Mouse (Mus musculus) heart, postnatal 0 days (tissue): ENCODE measurements at regions not wholly inside any gene's neighbourhood (a gene's known extent, or its start where the extent isn't known, plus 50 kb on each side); places are given as distances from the start of the nearest gene placed in this dataset.
A peak's percentile ranks its signal among the peaks of the same experiment; 100 is the strongest.

ENCODE experiments used
- ATAC-seq: fragments of 200-750 bp; cut with Nextera tagmentation; 2 replicates; pipeline ENCODE4 v1.8.0; 2017; ENCODE audit warnings: low read depth, moderate number of reproducible peaks, moderate library complexity; ENCODE audit not compliant: insufficient read depth
- DNase-seq: peaks from one replicate; pipeline ENCODE4 v3.0.0-alpha.2; 2016; ENCODE audit warnings: low spot score
- H3K27ac ChIP-seq: fragments of 300-500 bp; sonication (generic); 2 replicates; pipeline ENCODE4 v1.5.1; 2014; ENCODE audit warnings: low read depth, mild to moderate bottlenecking
- H3K27me3 ChIP-seq: fragments of 300-500 bp; sonication (generic); 2 replicates; pipeline ENCODE4 v1.6.1; 2014; ENCODE audit warnings: low read length, mixed read lengths; ENCODE audit not compliant: control insufficient read depth, insufficient read depth
- H3K36me3 ChIP-seq: fragments of 300-500 bp; sonication (generic); replicated peaks from 2 replicates; pipeline ENCODE4 v1.6.1; 2014; ENCODE audit warnings: low read length, mixed read lengths; ENCODE audit not compliant: control insufficient read depth, insufficient read depth
- H3K4me1 ChIP-seq: fragments of 300-500 bp; sonication (generic); 2 replicates; pipeline ENCODE4 v1.6.1; 2014; ENCODE audit warnings: antibody characterized with exemption; ENCODE audit not compliant: control insufficient read depth, insufficient read depth
- H3K4me2 ChIP-seq: fragments of 300-500 bp; sonication (generic); 2 replicates; pipeline ENCODE4 v1.6.1; 2014; ENCODE audit warnings: low read depth, mild to moderate bottlenecking, low read length, moderate library complexity
- H3K4me3 ChIP-seq: fragments of 300-500 bp; sonication (generic); 2 replicates; pipeline ENCODE4 v1.5.1; 2014; ENCODE audit warnings: low read depth, low read length
- H3K9ac ChIP-seq: fragments of 300-500 bp; sonication (generic); replicated peaks from 2 replicates; pipeline ENCODE4 v1.6.1; 2014; ENCODE audit warnings: low read depth, low read length, mixed read lengths
- H3K9me3 ChIP-seq: fragments of 300-500 bp; sonication (generic); replicated peaks from 2 replicates; pipeline ENCODE4 v1.6.1; 2016; ENCODE audit warnings: low read length; ENCODE audit not compliant: control insufficient read depth
- CTCF ChIP-seq: IDR thresholded peaks from 2 replicates; pipeline ENCODE4 v1.5.1; 2016; ENCODE audit warnings: antibody characterized with exemption, control low read depth, low read depth
- EP300 ChIP-seq: IDR thresholded peaks from 2 replicates; pipeline ENCODE4 v1.6.1; 2016; ENCODE audit warnings: antibody characterized with exemption, low read depth
- WGBS: fragments of 180-500 bp; shearing (Covaris S2); extraction: QIAGEN DNeasy Blood & Tissue Kit; methylation state at CpG from one replicate; pipeline ENCODE4 v1.1.7; 2014; 5-methylcytosine and 5-hydroxymethylcytosine counted together

DNA sequence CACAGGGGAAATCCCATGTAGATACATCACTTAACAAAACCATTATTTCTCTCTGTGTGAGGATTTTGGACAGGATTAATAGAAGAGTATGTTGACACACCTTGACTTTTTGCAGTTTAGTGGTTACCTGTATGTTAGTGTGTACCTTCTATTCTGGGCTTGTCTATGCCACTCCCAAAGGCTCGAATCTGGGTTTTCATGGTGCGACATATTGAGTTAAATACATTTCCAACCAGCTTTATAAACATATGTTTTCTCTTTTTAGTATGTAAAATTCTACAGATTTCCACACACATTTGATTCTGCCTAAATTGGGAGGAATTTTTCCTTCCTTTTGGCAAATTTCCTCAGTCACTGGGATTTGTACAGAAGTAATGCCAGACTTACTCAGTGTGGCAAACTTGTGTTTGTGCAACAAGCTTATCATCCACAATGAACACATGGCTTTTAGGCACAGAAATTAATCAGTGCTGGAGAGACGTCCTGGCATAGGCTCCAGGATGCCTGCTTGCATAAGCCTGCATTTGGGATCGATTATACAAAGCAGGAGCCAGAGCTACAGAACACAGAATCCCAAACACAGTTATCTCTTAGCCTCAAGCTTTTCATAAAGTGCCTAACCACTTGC is 204.3 kb downstream of the Ptn start:
- 57% methylated on average over 4 of the region's 4 CpGs for WGBS
- Histone ChIP-seq H3K4me2 (no peak overlapping the region), H3K4me1 (0 out of 2 replicates have a peak, but pooled peaks cover 8% of the 10 kb centered on the region), H3K4me3 (no peak overlapping the region), H3K36me3 (no peaks in the 10 kb centered on the region), H3K27me3 (no peaks in the 10 kb centered on the region), H3K9ac (no peak overlapping the region), H3K9me3 (no peaks in the 10 kb centered on the region), H3K27ac (no peak overlapping the region)
- TF ChIP-seq CTCF: no peak
- TF ChIP-seq EP300: no peak
- ATAC-seq (no peak), DNase-seq (no peak)

DNA sequence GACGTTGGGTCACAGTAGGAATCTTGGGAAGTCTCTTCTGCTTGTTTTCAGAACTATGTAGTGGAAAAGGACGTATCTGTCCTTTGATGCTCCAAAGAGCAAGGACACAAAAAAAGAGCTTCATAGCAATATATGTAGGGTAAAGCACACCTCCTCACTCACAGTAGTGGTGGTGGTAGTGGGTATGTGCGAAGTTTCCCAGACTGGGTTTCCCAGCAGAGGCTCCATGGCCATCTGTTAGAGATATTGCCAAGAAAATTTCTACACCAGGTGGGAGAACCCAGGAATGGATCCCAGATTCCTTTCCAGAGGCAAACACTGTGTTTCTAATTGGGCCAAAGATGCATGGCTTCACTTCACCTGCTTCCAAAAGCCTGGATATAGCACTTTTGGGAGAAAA is 205.2 kb downstream of the Ptn start:
- TF ChIP-seq EP300 (no peak), CTCF (no peak)
- Histone ChIP-seq H3K4me2 (no peak overlapping the region), H3K4me1 (0 out of 2 replicates have a peak, but pooled peaks cover 7% of the 10 kb centered on the region), H3K27me3 (no peaks in the 10 kb centered on the region), H3K27ac (no peak overlapping the region), H3K9me3 (no peaks in the 10 kb centered on the region), H3K9ac (no peak overlapping the region), H3K4me3 (no peak overlapping the region), H3K36me3 (no peaks in the 10 kb centered on the region)
- DNase-seq: no peak
- no peak for ATAC-seq
- 76% methylated on average over 3 of the region's 3 CpGs for WGBS

DNA sequence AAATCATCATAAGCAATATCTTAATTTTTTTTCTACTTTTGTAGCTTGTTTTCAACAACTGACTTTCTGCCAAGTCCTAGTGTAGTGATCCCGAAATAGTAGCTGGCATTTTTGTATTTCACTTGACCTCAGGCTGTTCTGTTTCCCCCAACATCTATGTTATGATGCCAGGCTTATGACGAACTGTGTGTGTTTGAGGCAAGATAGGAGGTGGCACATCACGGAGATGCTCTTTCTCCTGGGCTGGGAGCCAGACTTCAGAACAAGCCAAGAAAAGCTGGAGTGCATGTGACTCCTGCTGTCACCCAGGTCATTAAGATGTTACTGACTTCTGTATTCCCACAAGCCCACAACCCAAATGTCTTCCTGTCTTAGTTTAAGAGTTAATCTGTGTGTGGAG is 208.7 kb downstream of the Chrm2 start:
- 15% methylated on average over 3 of the region's 3 CpGs for WGBS
- Histone ChIP-seq H3K27ac (peak overlapping the region; percentile 59), H3K4me3 (no peak overlapping the region), H3K27me3 (no peaks in the 10 kb centered on the region), H3K4me2 (no peak overlapping the region), H3K36me3 (no peaks in the 10 kb centered on the region), H3K9ac (no peak overlapping the region), H3K9me3 (no peaks in the 10 kb centered on the region), H3K4me1 (peaks cover 8% of the 10 kb centered on the region)
- peak; percentile 62 for DNase-seq
- TF ChIP-seq EP300 (peak; percentile 74), CTCF (no peak)
- ATAC-seq: peak; percentile 67; the same call in 1 of the 2 replicates

DNA sequence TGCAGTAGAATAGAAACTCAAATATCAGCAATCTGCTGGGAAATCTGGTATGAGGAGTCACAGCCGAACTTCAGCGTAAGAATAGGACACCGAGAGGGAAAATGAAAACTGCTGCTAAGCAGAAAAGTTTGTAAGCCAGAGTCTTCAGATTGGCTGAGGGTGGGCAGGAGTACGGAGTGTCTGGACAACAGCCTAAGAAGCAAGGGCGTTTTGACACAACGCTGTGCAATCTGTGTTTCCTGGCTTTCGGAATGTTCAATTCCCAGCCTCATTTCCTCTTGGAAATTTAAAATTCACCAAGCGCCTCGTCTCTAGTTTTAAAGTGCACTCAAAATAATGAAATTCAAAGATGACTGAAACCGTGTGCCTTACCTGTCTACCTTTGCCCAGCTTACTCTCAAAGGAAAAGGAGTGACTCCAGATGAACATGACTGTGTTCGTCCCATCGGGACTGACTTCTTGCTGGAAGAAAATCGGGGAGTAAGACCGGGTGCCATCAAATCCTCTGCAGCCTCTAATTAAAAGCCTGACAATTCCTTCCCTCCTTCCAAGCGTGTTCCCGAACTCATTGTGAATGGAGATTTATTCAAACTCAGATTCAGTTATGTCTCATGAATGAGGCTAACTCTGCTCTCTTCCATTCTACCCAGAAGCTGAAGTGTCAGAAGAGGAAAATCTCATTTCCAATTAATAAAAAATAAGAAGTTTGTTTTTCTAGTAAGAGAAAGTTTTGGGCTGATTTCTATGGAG is 203.2 kb downstream of the Chrm2 start:
- H3K27ac ChIP-seq: no peak overlapping the region
- TF ChIP-seq CTCF: no peak
- no peak for TF ChIP-seq EP300
- H3K36me3 ChIP-seq: no peaks in the 10 kb centered on the region
- WGBS: 90% methylated on average over 16 of the region's 16 CpGs
- DNase-seq (no peak), ATAC-seq (no peak)
- no peaks in the 10 kb centered on the region for H3K4me1 ChIP-seq
- no peaks in the 10 kb centered on the region for H3K9me3 ChIP-seq
- H3K4me2 ChIP-seq: no peak overlapping the region
- no peaks in the 10 kb centered on the region for H3K27me3 ChIP-seq
- H3K4me3 ChIP-seq: no peak overlapping the region
- H3K9ac ChIP-seq: no peak overlapping the region

DNA sequence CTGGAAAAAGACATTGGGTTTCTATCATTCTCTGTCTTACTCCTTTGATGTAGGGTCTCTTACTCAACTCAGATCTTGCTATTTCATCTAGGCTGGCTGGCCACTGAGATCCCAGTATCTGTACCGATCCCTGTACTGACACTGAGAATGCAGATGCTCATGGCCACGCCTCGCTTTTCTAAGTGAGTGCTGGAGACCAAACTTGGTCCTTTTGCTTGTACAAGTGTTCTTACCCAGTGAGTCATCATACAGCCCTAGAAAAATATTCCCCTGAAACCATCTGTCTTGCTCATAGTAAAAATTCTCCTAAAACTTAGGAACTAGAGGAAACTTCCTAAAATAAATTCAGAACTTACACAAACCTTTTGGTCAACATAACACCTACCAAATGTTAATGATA is 193.2 kb downstream of the Chrm2 start:
- TF ChIP-seq EP300: no peak
- TF ChIP-seq CTCF: no peak
- ATAC-seq (no peak), DNase-seq (no peak)
- no peaks in the 10 kb centered on the region for H3K9me3 ChIP-seq
- WGBS: 87% methylated on average over 3 of the region's 3 CpGs
- no peaks in the 10 kb centered on the region for H3K36me3 ChIP-seq
- H3K4me1 ChIP-seq: no peaks in the 10 kb centered on the region
- no peak overlapping the region for H3K4me2 ChIP-seq
- H3K27me3 ChIP-seq: no peaks in the 10 kb centered on the region
- no peak overlapping the region for H3K27ac ChIP-seq
- no peak overlapping the region for H3K4me3 ChIP-seq
- no peak overlapping the region for H3K9ac ChIP-seq
